Mouse (Mus musculus) kidney, adult 18-20 months (tissue): ENCODE measurements around the gene Wdr86.
A peak's percentile ranks its signal among the peaks of the same experiment; 100 is the strongest.
"Not testable (repeated sequence)": the region's sequence is repeated elsewhere in the genome, so short reads cannot be mapped to it uniquely, and the experiment has no call there.

Source experiments
- DNase-seq: peaks from one replicate; pipeline ENCODE4 v3.0.0; 2021

The Wdr86 gene

GRCm38 (mm10) chr5:24730488-24730871 is at the start of gene Wdr86:
Gene Wdr86 (minus strand): TSS chr5:24730727.
- no peak for DNase-seq

- peak; percentile 34 for DNase-seq
These were observed 49.5 kb upstream of the Wdr86 start for GRCm38 (mm10) chr5:24779881-24780512.

GRCm38 (mm10) chr5:24779321-24779720 is 48.8 kb upstream of the Wdr86 start:
- DNase-seq, result no peak

- DNase-seq, result no peak
These were observed 48.3 kb upstream of the Wdr86 start for GRCm38 (mm10) chr5:24778843-24779140.

- no peak for DNase-seq
These were observed 47.7 kb upstream of the Wdr86 start for GRCm38 (mm10) chr5:24778082-24778842.

- no peak for DNase-seq
These were observed 46.2 kb upstream of the Wdr86 start for GRCm38 (mm10) chr5:24776681-24777080.

GRCm38 (mm10) chr5:24774549-24774948 is 44.0 kb upstream of the Wdr86 start:
- DNase-seq, result not testable (repeated sequence)

- DNase-seq, result no peak
These were observed 27.3 kb upstream of the Wdr86 start, which contains the start of gene Crygn for GRCm38 (mm10) chr5:24757816-24758215. Gene Crygn (minus strand): TSS chr5:24758008.

- no peak for DNase-seq
These were observed 26.4 kb upstream of the Wdr86 start for GRCm38 (mm10) chr5:24756931-24757330.

GRCm38 (mm10) chr5:24752175-24752498 is 21.6 kb upstream of the Wdr86 start:
- DNase-seq, result no peak

GRCm38 (mm10) chr5:24751305-24752174 is 21.0 kb upstream of the Wdr86 start:
- peak; percentile 57 for DNase-seq

GRCm38 (mm10) chr5:24750321-24751304 is 20.1 kb upstream of the Wdr86 start:
- peak; percentile 87 for DNase-seq

GRCm38 (mm10) chr5:24749731-24750130 is 19.2 kb upstream of the Wdr86 start:
- DNase-seq, result no peak

- no peak for DNase-seq
These were observed 17.0 kb upstream of the Wdr86 start for GRCm38 (mm10) chr5:24747533-24747932.

GRCm38 (mm10) chr5:24743956-24744355 is 13.4 kb upstream of the Wdr86 start:
- no peak for DNase-seq

GRCm38 (mm10) chr5:24741172-24741885 is 10.8 kb upstream of the Wdr86 start:
- DNase-seq, result no peak

- DNase-seq, result peak; percentile 61
These were observed 8.7 kb upstream of the Wdr86 start for GRCm38 (mm10) chr5:24739141-24739753.

GRCm38 (mm10) chr5:24738517-24738916 is 8.0 kb upstream of the Wdr86 start:
- DNase-seq, result no peak

- no peak for DNase-seq
These were observed 7.1 kb upstream of the Wdr86 start for GRCm38 (mm10) chr5:24737595-24737994.

- no peak for DNase-seq
These were observed 3.4 kb upstream of the Wdr86 start for GRCm38 (mm10) chr5:24733771-24734426.

GRCm38 (mm10) chr5:24733134-24733533 is 2.6 kb upstream of the Wdr86 start:
- peak; percentile 26 for DNase-seq
